Mouse (Mus musculus): ENCODE measurements at regions not wholly inside any gene's neighbourhood (a gene's known extent, or its start where the extent isn't known, plus 50 kb on each side); places are given as distances from the start of the nearest gene placed in this dataset.

GRCm38 (mm10) chr8:6388651-6389050 is 1283.5 kb upstream of the Slc10a2 start:
- Histone ChIP-seq H3K9ac (ENCODE audit: low read length) (no peak overlapping the region), H3K4me2 (ENCODE audit: low read depth) (no peak overlapping the region), H3K36me3 (ENCODE audit: control insufficient read depth, insufficient read depth, low read length) (no peaks in the 10 kb centered on the region), H3K27ac (ENCODE audit: low read depth, low read length) (no peak overlapping the region), H3K4me1 (ENCODE audit: control insufficient read depth, insufficient read depth, low read length) (no peaks in the 10 kb centered on the region), H3K9me3 (ENCODE audit: control insufficient read depth, low read length) (no peaks in the 10 kb centered on the region), H3K27me3 (ENCODE audit: control insufficient read depth, insufficient read depth, low read length) (no peaks in the 10 kb centered on the region), H3K4me3 (ENCODE audit: low read depth, low read length) (no peak overlapping the region)
- 85% methylated on average over 2 of the region's 2 CpGs for WGBS
- no peak for ATAC-seq (ENCODE audit: insufficient read depth, low FRiP score, low TSS enrichment)
- no peak for DNase-seq (ENCODE audit: low spot score)

GRCm38 (mm10) chr8:6374712-6375111 is 1269.6 kb upstream of the Slc10a2 start:
- no peak overlapping the region for H3K27ac ChIP-seq (ENCODE audit: low read depth, low read length)
- no peaks in the 10 kb centered on the region for H3K27me3 ChIP-seq (ENCODE audit: control insufficient read depth, insufficient read depth, low read length)
- DNase-seq (ENCODE audit: low spot score) = no peak
- H3K4me2 ChIP-seq (ENCODE audit: low read depth) = no peak overlapping the region
- no peak for ATAC-seq (ENCODE audit: insufficient read depth, low FRiP score, low TSS enrichment)
- no peak overlapping the region for H3K4me3 ChIP-seq (ENCODE audit: low read depth, low read length)
- no peaks in the 10 kb centered on the region for H3K4me1 ChIP-seq (ENCODE audit: control insufficient read depth, insufficient read depth, low read length)
- no peak overlapping the region for H3K9ac ChIP-seq (ENCODE audit: low read length)
- WGBS = 59% methylated on average over 3 of the region's 3 CpGs
- no peaks in the 10 kb centered on the region for H3K36me3 ChIP-seq (ENCODE audit: control insufficient read depth, insufficient read depth, low read length)
- H3K9me3 ChIP-seq (ENCODE audit: control insufficient read depth, low read length) = no peaks in the 10 kb centered on the region

GRCm38 (mm10) chr8:6361403-6361942 is 1256.3 kb upstream of the Slc10a2 start:
- ATAC-seq (ENCODE audit: insufficient read depth, low FRiP score, low TSS enrichment) (no peak), DNase-seq (ENCODE audit: low spot score) (no peak)
- Histone ChIP-seq H3K9ac (ENCODE audit: low read length) (no peak overlapping the region), H3K9me3 (ENCODE audit: control insufficient read depth, low read length) (no peaks in the 10 kb centered on the region), H3K4me1 (ENCODE audit: control insufficient read depth, insufficient read depth, low read length) (no peaks in the 10 kb centered on the region), H3K27ac (ENCODE audit: low read depth, low read length) (no peak overlapping the region), H3K4me2 (ENCODE audit: low read depth) (no peak overlapping the region), H3K4me3 (ENCODE audit: low read depth, low read length) (no peak overlapping the region), H3K36me3 (ENCODE audit: control insufficient read depth, insufficient read depth, low read length) (no peaks in the 10 kb centered on the region), H3K27me3 (ENCODE audit: control insufficient read depth, insufficient read depth, low read length) (no peaks in the 10 kb centered on the region)
- WGBS = 79% methylated on average over 6 of the region's 6 CpGs

GRCm38 (mm10) chr8:6357866-6358265 is 1252.7 kb upstream of the Slc10a2 start:
- no peak for DNase-seq (ENCODE audit: low spot score)
- no peak overlapping the region for H3K4me2 ChIP-seq (ENCODE audit: low read depth)
- no peak overlapping the region for H3K9ac ChIP-seq (ENCODE audit: low read length)
- no peaks in the 10 kb centered on the region for H3K9me3 ChIP-seq (ENCODE audit: control insufficient read depth, low read length)
- no peak overlapping the region for H3K27ac ChIP-seq (ENCODE audit: low read depth, low read length)
- H3K36me3 ChIP-seq (ENCODE audit: control insufficient read depth, insufficient read depth, low read length) = no peaks in the 10 kb centered on the region
- H3K4me3 ChIP-seq (ENCODE audit: low read depth, low read length) = no peak overlapping the region
- no peaks in the 10 kb centered on the region for H3K27me3 ChIP-seq (ENCODE audit: control insufficient read depth, insufficient read depth, low read length)
- WGBS = 60% methylated on average over 2 of the region's 2 CpGs
- H3K4me1 ChIP-seq (ENCODE audit: control insufficient read depth, insufficient read depth, low read length) = no peaks in the 10 kb centered on the region
- ATAC-seq (ENCODE audit: insufficient read depth, low FRiP score, low TSS enrichment) = no peak

GRCm38 (mm10) chr8:6350460-6350859 is 1245.3 kb upstream of the Slc10a2 start:
- no peak overlapping the region for H3K27ac ChIP-seq (ENCODE audit: low read depth, low read length)
- DNase-seq (ENCODE audit: low spot score) (no peak), ATAC-seq (ENCODE audit: insufficient read depth, low FRiP score, low TSS enrichment) (no peak)
- no peaks in the 10 kb centered on the region for H3K27me3 ChIP-seq (ENCODE audit: control insufficient read depth, insufficient read depth, low read length)
- no peaks in the 10 kb centered on the region for H3K4me1 ChIP-seq (ENCODE audit: control insufficient read depth, insufficient read depth, low read length)
- no peak overlapping the region for H3K9ac ChIP-seq (ENCODE audit: low read length)
- H3K4me3 ChIP-seq (ENCODE audit: low read depth, low read length) = no peak overlapping the region
- H3K36me3 ChIP-seq (ENCODE audit: control insufficient read depth, insufficient read depth, low read length) = no peaks in the 10 kb centered on the region
- H3K9me3 ChIP-seq (ENCODE audit: control insufficient read depth, low read length) = no peaks in the 10 kb centered on the region
- H3K4me2 ChIP-seq (ENCODE audit: low read depth) = no peak overlapping the region
- 74% methylated on average over 1 of the region's 1 CpGs for WGBS

- Histone ChIP-seq H3K9ac (ENCODE audit: low read length) (no peak overlapping the region), H3K27ac (ENCODE audit: low read depth, low read length) (no peak overlapping the region), H3K4me3 (ENCODE audit: low read depth, low read length) (no peak overlapping the region), H3K9me3 (ENCODE audit: control insufficient read depth, low read length) (no peaks in the 10 kb centered on the region), H3K27me3 (ENCODE audit: control insufficient read depth, insufficient read depth, low read length) (no peaks in the 10 kb centered on the region), H3K4me1 (ENCODE audit: control insufficient read depth, insufficient read depth, low read length) (no peaks in the 10 kb centered on the region), H3K36me3 (ENCODE audit: control insufficient read depth, insufficient read depth, low read length) (no peaks in the 10 kb centered on the region), H3K4me2 (ENCODE audit: low read depth) (no peak overlapping the region)
- no peak for ATAC-seq (ENCODE audit: insufficient read depth, low FRiP score, low TSS enrichment)
- whole genome bisulfite sequencing = 86% methylated on average over 1 of the region's 1 CpGs
- no peak for DNase-seq (ENCODE audit: low spot score)
Observed at GRCm38 (mm10) chr8:6350052-6350451, 1244.9 kb upstream of the Slc10a2 start.

GRCm38 (mm10) chr8:6345704-6346103 is 1240.6 kb upstream of the Slc10a2 start:
- no peak overlapping the region for H3K4me3 ChIP-seq (ENCODE audit: low read depth, low read length)
- no peaks in the 10 kb centered on the region for H3K27me3 ChIP-seq (ENCODE audit: control insufficient read depth, insufficient read depth, low read length)
- no peaks in the 10 kb centered on the region for H3K36me3 ChIP-seq (ENCODE audit: control insufficient read depth, insufficient read depth, low read length)
- ATAC-seq (ENCODE audit: insufficient read depth, low FRiP score, low TSS enrichment) (no peak), DNase-seq (ENCODE audit: low spot score) (no peak)
- H3K4me1 ChIP-seq (ENCODE audit: control insufficient read depth, insufficient read depth, low read length) = no peaks in the 10 kb centered on the region
- H3K9ac ChIP-seq (ENCODE audit: low read length) = no peak overlapping the region
- H3K9me3 ChIP-seq (ENCODE audit: control insufficient read depth, low read length) = no peaks in the 10 kb centered on the region
- H3K4me2 ChIP-seq (ENCODE audit: low read depth) = no peak overlapping the region
- H3K27ac ChIP-seq (ENCODE audit: low read depth, low read length) = no peak overlapping the region
- 70% methylated on average over 1 of the region's 1 CpGs for WGBS

- DNase-seq (ENCODE audit: low spot score) = no peak
- H3K27ac ChIP-seq (ENCODE audit: low read depth, low read length) = no peak overlapping the region
Observed at GRCm38 (mm10) chr8:6340158-6340855, 1235.2 kb upstream of the Slc10a2 start.

GRCm38 (mm10) chr8:6334254-6334993 is 1229.3 kb upstream of the Slc10a2 start:
- Histone ChIP-seq H3K27ac (ENCODE audit: low read depth, low read length) (no peak overlapping the region), H3K9me3 (ENCODE audit: control insufficient read depth, low read length) (no peaks in the 10 kb centered on the region), H3K27me3 (ENCODE audit: control insufficient read depth, insufficient read depth, low read length) (no peaks in the 10 kb centered on the region), H3K36me3 (ENCODE audit: control insufficient read depth, insufficient read depth, low read length) (no peaks in the 10 kb centered on the region), H3K4me3 (ENCODE audit: low read depth, low read length) (no peak overlapping the region), H3K4me1 (ENCODE audit: control insufficient read depth, insufficient read depth, low read length) (no peaks in the 10 kb centered on the region), H3K9ac (ENCODE audit: low read length) (no peak overlapping the region), H3K4me2 (ENCODE audit: low read depth) (no peak overlapping the region)
- no peak for ATAC-seq (ENCODE audit: insufficient read depth, low FRiP score, low TSS enrichment)
- no peak for DNase-seq (ENCODE audit: low spot score)
- WGBS = 87% methylated on average over 3 of the region's 3 CpGs

More at GRCm38 (mm10) chr8:6340158-6340855, 1235.2 kb upstream of the Slc10a2 start:
- H3K4me2 ChIP-seq (ENCODE audit: low read depth) = no peak overlapping the region
- no peak for ATAC-seq (ENCODE audit: insufficient read depth, low FRiP score, low TSS enrichment)
- H3K9me3 ChIP-seq (ENCODE audit: control insufficient read depth, low read length) = no peaks in the 10 kb centered on the region
- no peaks in the 10 kb centered on the region for H3K4me1 ChIP-seq (ENCODE audit: control insufficient read depth, insufficient read depth, low read length)
- WGBS = 61% methylated on average over 3 of the region's 3 CpGs
- H3K36me3 ChIP-seq (ENCODE audit: control insufficient read depth, insufficient read depth, low read length) = no peaks in the 10 kb centered on the region
- no peak overlapping the region for H3K9ac ChIP-seq (ENCODE audit: low read length)
- H3K27me3 ChIP-seq (ENCODE audit: control insufficient read depth, insufficient read depth, low read length) = no peaks in the 10 kb centered on the region
- no peak overlapping the region for H3K4me3 ChIP-seq (ENCODE audit: low read depth, low read length)
